Mouse (Mus musculus) forebrain, embryonic 13.5 days (tissue): ENCODE results near the gene Ovol2. TPM values are rescaled to one million over a fixed set of nuclear protein-coding genes. Genes with fewer than 3 reads are reported as not detected.
"Not testable (repeated sequence)": the region's sequence is repeated elsewhere in the genome, so short reads cannot be mapped to it uniquely, and the experiment has no call there.

Source experiments
- ATAC-seq: fragments of 200-750 bp; cut with Nextera tagmentation; 2 replicates; pipeline ENCODE4 v1.8.0; 2017
- H3K27ac ChIP-seq: fragments of 300-500 bp; sonication (generic); 2 replicates; pipeline ENCODE4 v1.5.1; 2015; ENCODE audit warnings: inconsistent platforms, mild to moderate bottlenecking, moderate library complexity
- H3K27me3 ChIP-seq: fragments of 300-500 bp; sonication (generic); 2 replicates; pipeline ENCODE4 v1.6.1; 2015; ENCODE audit warnings: mild to moderate bottlenecking, inconsistent platforms
- H3K36me3 ChIP-seq: fragments of 300-500 bp; sonication (generic); 2 replicates; pipeline ENCODE4 v1.6.1; 2015; ENCODE audit warnings: mild to moderate bottlenecking, inconsistent platforms; ENCODE audit not compliant: poor library complexity, severe bottlenecking
- H3K4me1 ChIP-seq: fragments of 300-500 bp; sonication (generic); 2 replicates; pipeline ENCODE4 v1.6.1; 2015; ENCODE audit warnings: inconsistent platforms
- H3K4me2 ChIP-seq: fragments of 300-500 bp; sonication (generic); 2 replicates; pipeline ENCODE4 v1.6.1; 2015; ENCODE audit warnings: inconsistent platforms, mild to moderate bottlenecking, moderate library complexity
- H3K4me3 ChIP-seq: fragments of 300-500 bp; sonication (generic); 2 replicates; pipeline ENCODE4 v1.5.1; 2015; ENCODE audit warnings: mild to moderate bottlenecking, inconsistent platforms
- H3K9ac ChIP-seq: fragments of 300-500 bp; sonication (generic); 2 replicates; pipeline ENCODE4 v1.6.1; 2015; ENCODE audit warnings: mild to moderate bottlenecking, inconsistent platforms
- H3K9me3 ChIP-seq: fragments of 300-500 bp; sonication (generic); replicated peaks from 2 replicates; pipeline ENCODE4 v1.6.1; 2016; ENCODE audit warnings: inconsistent platforms
- WGBS: fragments of 180-500 bp; shearing (Covaris S2); methylation state at CpG from one replicate; pipeline ENCODE4 v1.1.7; 2015; 5-methylcytosine and 5-hydroxymethylcytosine counted together
- polyA plus RNA-seq: library from polyadenylated mRNA; unstranded; fragments of >200 nt; fragmentation: Nextera tagmentation; extraction: Ambion mirVana; gene quantifications from 2 replicates; pipeline ENCODE4 v1.2.1, GENCODE M21; 2015

The Ovol2 gene
- polyA plus RNA-seq, 1 experiment from 2014 or later, result not detected

DNA sequence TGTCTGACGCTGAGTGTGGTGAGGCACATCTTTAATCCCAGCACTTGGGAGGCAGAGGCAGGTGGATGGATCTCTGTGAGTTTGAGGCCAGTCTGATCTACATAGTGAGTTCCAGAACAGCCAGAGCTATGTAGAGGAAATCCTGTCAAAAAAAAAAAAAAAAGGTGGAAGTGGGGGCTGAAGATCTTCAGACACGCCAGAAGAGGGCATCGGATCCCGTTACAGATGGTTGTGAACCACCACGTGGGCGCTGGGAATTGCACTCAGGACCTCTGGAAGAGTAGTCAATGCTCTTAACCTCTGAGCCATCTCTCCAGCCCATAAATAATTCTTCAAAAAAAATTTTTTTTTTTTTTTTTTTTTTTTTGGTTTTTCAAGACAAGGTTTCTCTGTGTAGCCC lies 6.2 kb upstream of the Ovol2 start:
- not testable (repeated sequence) for H3K9ac ChIP-seq, H3K27ac ChIP-seq, H3K4me2 ChIP-seq, H3K9me3 ChIP-seq, H3K4me3 ChIP-seq, H3K36me3 ChIP-seq, ATAC-seq, H3K4me1 ChIP-seq
- peaks cover 33% of the 10 kb centered on the region for H3K27me3 ChIP-seq
- 75% methylated on average over 6 of the region's 6 CpGs for WGBS

DNA sequence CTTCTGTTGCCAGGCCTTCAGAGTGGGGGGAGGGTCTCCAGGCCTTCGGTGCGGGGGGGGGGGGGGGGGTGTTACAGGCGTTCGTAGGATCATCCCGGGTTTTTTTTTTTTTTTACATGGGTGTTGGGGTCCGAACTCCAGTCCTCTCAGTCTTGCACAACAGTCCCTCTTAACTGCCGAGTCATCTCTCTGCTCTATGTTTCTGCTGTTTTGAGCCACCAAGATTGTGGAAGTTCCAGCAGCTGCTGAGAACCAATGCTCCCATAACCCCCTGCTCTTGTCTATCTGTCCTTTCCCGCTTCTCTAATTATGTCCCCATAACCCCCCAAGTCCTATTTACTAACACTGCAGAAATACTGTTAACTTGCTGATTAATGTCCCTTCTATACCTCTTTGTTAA lies 5.8 kb upstream of the Ovol2 start:
- Histone ChIP-seq H3K27ac (no peak overlapping the region), H3K4me1 (0 out of 2 replicates have a peak, but pooled peaks cover 5% of the 10 kb centered on the region), H3K9ac (no peak overlapping the region), H3K4me3 (no peak overlapping the region), H3K36me3 (no peaks in the 10 kb centered on the region), H3K9me3 (no peaks in the 10 kb centered on the region), H3K4me2 (no peak overlapping the region), H3K27me3 (peaks cover 37% of the 10 kb centered on the region)
- 78% methylated on average over 8 of the region's 8 CpGs for WGBS
- ATAC-seq, result no peak

DNA sequence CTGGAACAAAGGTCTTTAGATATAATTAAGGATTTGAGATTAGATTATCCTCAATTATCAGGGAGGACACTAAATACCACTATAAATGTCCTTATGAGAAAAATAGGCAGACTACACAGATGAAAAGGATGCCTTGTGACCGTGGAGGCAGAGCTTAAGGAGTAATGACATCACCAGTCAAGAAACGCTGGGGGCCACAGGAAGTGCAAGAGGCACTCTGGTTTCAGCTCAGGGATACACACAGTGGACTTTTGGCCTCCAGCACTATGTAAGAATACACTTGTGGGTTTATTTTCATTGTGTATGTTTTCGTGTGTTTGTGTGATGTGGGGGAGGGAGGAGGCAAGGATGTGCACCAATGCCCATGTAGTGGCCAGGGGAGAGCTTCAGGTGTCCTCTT lies 5.3 kb upstream of the Ovol2 start:
- peaks cover 8% of the 10 kb centered on the region; the same call in 1 of the 2 replicates for H3K4me1 ChIP-seq
- no peak overlapping the region for H3K27ac ChIP-seq
- H3K27me3 ChIP-seq, result peaks cover 42% of the 10 kb centered on the region
- H3K36me3 ChIP-seq, result no peaks in the 10 kb centered on the region
- 66% methylated on average over 3 of the region's 3 CpGs for WGBS
- no peak overlapping the region for H3K4me3 ChIP-seq
- no peak for ATAC-seq
- no peak overlapping the region for H3K9ac ChIP-seq
- H3K9me3 ChIP-seq, result no peaks in the 10 kb centered on the region
- H3K4me2 ChIP-seq, result no peak overlapping the region

DNA sequence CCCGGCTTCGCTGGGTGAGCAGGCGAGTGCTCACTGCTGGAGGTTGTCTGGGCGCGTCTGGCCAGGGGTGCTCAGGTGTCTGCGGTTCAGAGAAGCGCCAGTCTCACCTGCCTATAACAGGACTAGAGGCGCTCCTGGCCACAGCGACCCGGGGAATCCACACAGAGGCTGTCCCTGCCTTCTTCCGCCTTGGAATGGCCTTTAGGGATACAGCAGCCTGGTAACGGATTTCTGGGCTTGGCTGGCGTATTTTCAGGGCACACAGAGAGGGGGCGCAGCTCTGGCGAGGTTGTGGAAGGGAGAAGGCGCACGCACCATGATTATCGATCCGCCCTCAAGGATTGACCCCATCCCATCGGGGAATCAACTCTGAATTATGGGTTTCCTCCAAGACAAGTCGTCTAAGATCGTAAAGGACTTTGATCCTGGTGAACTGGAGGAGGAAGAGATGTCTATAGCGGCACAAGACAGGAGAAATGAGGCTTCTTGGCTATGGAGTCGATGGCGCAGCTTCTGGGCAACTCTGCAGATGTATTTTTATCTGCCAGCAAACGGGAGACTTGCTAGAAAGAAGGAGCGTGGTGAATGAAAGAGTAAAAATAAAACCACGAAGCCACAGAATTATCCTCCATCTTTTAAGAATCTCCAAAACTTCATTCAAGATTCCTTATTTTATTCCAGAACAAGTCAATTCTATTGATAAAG lies 1.3 kb upstream of the Ovol2 start:
- Histone ChIP-seq H3K4me3 (peak overlapping the region; percentile 26), H3K27ac (no peak overlapping the region), H3K36me3 (no peaks in the 10 kb centered on the region), H3K9ac (0 out of 2 replicates have a peak overlapping the region, but pooled peaks have one; percentile 4), H3K4me1 (peaks cover 32% of the 10 kb centered on the region), H3K27me3 (peaks cover 81% of the 10 kb centered on the region), H3K4me2 (peak overlapping the region; percentile 49), H3K9me3 (no peaks in the 10 kb centered on the region)
- WGBS, result 7% methylated on average over 28 of the region's 28 CpGs
- ATAC-seq, result 0 out of 2 replicates have a peak, but pooled peaks have one; percentile 19

DNA sequence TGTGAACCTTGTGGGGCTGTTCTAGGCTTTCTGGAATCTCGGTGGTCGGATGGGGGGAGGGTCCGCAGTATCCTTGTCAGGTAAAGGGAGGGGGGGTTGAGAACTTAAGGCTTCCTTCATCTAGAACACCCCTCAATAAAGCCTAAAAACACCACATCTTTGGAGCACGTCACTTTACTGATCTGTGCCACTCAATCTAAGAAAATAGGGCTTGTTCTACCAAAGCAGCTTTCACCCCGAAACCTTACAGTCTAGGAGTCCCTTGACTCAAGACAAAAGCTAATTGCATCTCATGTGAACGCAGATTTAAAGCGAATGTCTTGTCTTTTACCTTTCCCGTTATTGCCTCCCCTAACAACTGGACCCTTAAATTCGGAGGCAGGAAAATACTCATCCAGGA lies 540 bp upstream of the Ovol2 start:
- H3K9me3 ChIP-seq, result no peaks in the 10 kb centered on the region
- H3K4me2 ChIP-seq, result peak overlapping the region; percentile 49; the same call in 1 of the 2 replicates
- H3K4me3 ChIP-seq, result peak overlapping the region; percentile 49
- no peak for ATAC-seq
- no peak overlapping the region for H3K27ac ChIP-seq
- H3K4me1 ChIP-seq, result peaks cover 32% of the 10 kb centered on the region
- no peaks in the 10 kb centered on the region for H3K36me3 ChIP-seq
- peaks cover 88% of the 10 kb centered on the region for H3K27me3 ChIP-seq
- 6% methylated on average over 9 of the region's 9 CpGs for WGBS
- no peak overlapping the region for H3K9ac ChIP-seq

DNA sequence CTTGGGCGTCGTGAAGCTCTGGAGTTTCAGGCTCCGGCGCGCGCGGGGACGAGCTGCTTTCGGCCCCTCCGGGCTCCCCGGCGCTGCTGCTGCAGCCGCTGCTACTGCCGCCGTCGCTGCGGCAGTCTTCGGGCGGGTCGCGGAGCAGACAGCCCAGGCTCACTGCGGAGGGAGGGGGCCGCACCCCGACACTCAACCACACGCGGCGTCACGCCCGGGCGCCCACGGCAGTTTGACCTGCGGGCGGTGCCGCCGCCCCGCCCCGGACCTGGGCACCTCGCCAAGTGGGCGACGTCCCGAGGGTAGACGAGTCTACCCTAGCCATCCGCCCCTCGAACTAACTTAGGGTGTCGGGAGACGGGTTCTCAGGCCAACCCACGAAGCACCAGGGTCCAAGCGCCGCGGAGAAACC lies 980 bp downstream of the Ovol2 start:
- H3K9ac ChIP-seq, result peak overlapping the region; percentile 57
- peak overlapping the region; percentile 91 for H3K4me2 ChIP-seq
- peak overlapping the region; percentile 49 for H3K4me3 ChIP-seq
- H3K4me1 ChIP-seq, result peaks cover 32% of the 10 kb centered on the region
- H3K27me3 ChIP-seq, result peaks cover 89% of the 10 kb centered on the region
- no peak overlapping the region for H3K27ac ChIP-seq
- no peaks in the 10 kb centered on the region for H3K36me3 ChIP-seq
- no peaks in the 10 kb centered on the region for H3K9me3 ChIP-seq
- peak; percentile 57 for ATAC-seq
- WGBS, result under 1% methylated on average over 35 of the region's 50 CpGs

DNA sequence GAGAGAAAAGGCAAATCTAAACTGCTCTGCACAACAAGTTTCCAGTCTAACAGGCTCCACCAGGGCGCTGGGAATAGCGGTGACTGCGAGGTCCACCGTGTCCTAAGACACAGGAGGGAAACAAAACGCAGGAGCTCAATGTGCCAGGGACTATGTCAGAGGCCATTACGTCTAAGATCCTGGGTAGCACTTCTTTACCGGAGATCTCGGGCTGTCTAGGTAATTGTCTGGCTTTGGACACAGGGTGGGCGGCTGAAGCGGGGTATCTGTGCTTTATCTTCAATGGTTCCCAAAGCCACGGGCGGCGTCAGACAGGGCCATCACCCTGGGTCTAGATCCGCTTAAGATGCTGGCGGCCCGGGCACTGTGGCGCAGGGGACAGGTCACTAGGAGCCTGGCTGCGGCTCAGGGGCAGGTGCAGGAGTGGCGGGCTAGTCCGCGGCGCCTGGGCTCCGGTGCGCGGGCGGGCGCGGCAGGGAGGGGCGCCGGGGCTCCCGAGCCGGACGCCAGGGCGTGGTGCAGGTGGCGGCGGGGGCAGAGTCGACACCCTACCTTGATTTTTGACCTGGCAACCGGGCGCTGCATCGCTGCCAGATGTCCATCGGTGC lies 1.5 kb downstream of the Ovol2 start:
- peak; percentile 34; the same call in 1 of the 2 replicates for ATAC-seq
- Histone ChIP-seq H3K27me3 (peaks cover 85% of the 10 kb centered on the region), H3K9ac (peak overlapping the region; percentile 57), H3K4me1 (peaks cover 32% of the 10 kb centered on the region), H3K4me3 (peak overlapping the region; percentile 49), H3K36me3 (no peaks in the 10 kb centered on the region), H3K4me2 (peak overlapping the region; percentile 91), H3K9me3 (no peaks in the 10 kb centered on the region), H3K27ac (no peak overlapping the region)
- 1% methylated on average over 32 of the region's 41 CpGs for WGBS

DNA sequence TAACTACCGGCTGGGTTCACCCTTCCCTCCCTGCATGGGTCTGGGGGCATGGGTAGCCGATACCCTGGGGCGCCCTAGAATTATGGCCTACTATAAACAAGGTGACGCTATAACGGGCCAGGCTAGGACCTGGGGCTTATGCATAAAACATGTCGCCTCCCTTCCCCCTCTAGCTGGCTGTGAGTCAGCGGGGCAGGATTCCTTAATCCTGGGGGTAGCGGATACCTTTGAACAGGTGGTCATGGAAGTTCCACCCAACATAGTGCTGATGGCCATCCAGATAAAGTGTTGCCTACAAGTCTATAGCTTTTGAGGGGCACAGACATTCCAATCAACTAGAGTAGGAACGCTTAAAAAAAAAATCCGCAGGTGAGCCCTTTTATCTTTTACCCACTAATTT lies 2.0 kb downstream of the Ovol2 start:
- no peak overlapping the region for H3K27ac ChIP-seq
- ATAC-seq, result no peak
- peak overlapping the region; percentile 49 for H3K4me3 ChIP-seq
- H3K4me2 ChIP-seq, result 0 out of 2 replicates have a peak overlapping the region, but pooled peaks have one; percentile 91
- WGBS, result 2% methylated on average over 10 of the region's 10 CpGs
- peaks cover 32% of the 10 kb centered on the region for H3K4me1 ChIP-seq
- H3K36me3 ChIP-seq, result no peaks in the 10 kb centered on the region
- no peaks in the 10 kb centered on the region for H3K9me3 ChIP-seq
- peaks cover 80% of the 10 kb centered on the region for H3K27me3 ChIP-seq
- no peak overlapping the region for H3K9ac ChIP-seq

DNA sequence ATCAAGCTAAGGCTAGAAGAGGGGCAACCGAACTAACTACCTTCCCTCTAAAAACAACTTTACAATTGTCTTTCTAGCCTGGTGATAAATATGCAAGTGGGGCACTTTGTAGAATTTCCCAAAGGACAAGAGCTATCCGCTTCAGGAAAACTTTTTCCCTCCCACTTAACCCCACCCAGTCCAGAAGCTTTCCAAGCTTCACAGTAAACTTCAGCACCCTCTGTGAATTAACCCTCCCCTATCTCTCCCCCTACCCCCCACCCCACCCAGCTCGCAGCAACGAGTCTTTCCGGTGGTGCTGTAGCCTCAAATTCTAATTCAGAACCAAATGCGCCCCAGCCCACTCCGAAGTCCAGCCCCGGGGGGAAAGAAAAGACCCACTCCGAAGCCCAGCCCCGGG lies 2.5 kb downstream of the Ovol2 start:
- Histone ChIP-seq H3K27me3 (peaks cover 75% of the 10 kb centered on the region), H3K9ac (no peak overlapping the region), H3K4me1 (peaks cover 32% of the 10 kb centered on the region), H3K4me3 (no peak overlapping the region), H3K36me3 (no peaks in the 10 kb centered on the region), H3K9me3 (no peaks in the 10 kb centered on the region), H3K27ac (no peak overlapping the region), H3K4me2 (no peak overlapping the region)
- 3% methylated on average over 10 of the region's 10 CpGs for WGBS
- no peak for ATAC-seq

DNA sequence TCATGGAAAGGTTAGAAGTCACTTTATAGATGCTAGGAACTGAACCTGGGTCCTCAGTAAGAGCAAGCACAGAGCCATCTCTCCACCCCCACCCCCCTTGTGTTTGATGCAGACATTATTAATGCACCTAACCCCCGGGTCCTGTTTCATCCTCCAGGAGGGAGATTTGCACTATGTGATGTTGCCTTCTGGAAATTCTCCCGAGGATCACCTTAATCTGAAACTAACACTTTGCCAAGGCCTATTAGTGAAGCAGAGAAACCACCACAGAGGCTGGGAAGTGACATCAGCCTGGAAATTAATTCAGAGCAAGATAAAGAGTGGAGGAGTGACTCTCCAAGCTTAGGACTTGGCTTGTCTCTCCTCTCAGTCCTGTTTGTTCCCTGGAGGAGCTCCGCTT lies 7.7 kb downstream of the Ovol2 start:
- Histone ChIP-seq H3K4me3 (no peak overlapping the region), H3K4me1 (no peaks in the 10 kb centered on the region), H3K9me3 (no peaks in the 10 kb centered on the region), H3K27me3 (peaks cover 23% of the 10 kb centered on the region), H3K9ac (no peak overlapping the region), H3K4me2 (no peak overlapping the region), H3K27ac (no peak overlapping the region), H3K36me3 (no peaks in the 10 kb centered on the region)
- no peak for ATAC-seq
- WGBS, result 64% methylated on average over 3 of the region's 3 CpGs

DNA sequence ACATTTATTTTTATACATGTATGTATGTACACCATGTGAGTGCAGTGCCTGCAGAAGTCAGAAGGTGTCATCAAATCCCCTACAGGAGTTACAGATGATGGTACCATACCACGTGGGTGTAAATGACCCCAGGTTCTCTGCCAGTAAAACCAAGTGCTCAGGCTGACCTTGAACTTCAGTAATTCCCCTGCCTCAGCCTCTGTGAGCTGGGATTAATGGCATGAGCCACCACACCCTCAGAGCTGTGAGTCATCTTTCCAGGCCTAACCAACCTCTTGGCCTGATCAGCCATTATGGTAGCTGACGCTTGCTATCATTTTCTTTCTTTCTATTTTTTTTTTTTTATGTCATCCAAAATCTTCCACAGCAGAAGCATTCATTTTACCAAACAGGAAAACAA lies 20.6 kb downstream of the Ovol2 start:
- H3K4me1 ChIP-seq, result no peaks in the 10 kb centered on the region
- H3K36me3 ChIP-seq, result no peaks in the 10 kb centered on the region
- ATAC-seq, result no peak
- H3K9me3 ChIP-seq, result no peaks in the 10 kb centered on the region
- no peak overlapping the region for H3K27ac ChIP-seq
- H3K4me3 ChIP-seq, result no peak overlapping the region
- H3K4me2 ChIP-seq, result no peak overlapping the region
- no peak overlapping the region for H3K9ac ChIP-seq
- 91% methylated on average over 2 of the region's 2 CpGs for WGBS
- H3K27me3 ChIP-seq, result no peaks in the 10 kb centered on the region

DNA sequence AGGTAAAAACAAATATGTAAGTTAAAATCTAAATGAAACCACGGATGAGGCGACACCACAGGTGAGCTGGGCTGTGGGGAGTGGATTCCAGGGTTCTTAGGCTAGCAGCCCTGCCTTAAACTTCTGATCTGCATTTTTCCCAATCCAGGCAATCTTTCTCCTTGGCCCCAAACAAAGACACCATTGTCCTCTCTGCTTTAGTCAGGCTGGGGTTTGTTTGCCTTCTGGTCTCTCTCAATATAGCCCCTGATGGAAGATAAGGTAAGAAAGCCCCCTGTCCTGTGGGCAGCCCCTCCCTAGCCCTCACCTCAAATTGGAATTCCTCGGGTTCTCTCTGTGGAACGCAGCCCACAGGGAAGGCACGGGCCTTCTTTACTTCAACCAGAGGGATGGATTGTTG lies 21.7 kb downstream of the Ovol2 start:
- no peak for ATAC-seq
- no peak overlapping the region for H3K27ac ChIP-seq

More for the DNA sequence above, 21.7 kb downstream of the Ovol2 start:
- Histone ChIP-seq H3K9me3 (no peaks in the 10 kb centered on the region), H3K9ac (no peak overlapping the region), H3K27me3 (no peaks in the 10 kb centered on the region), H3K4me1 (no peaks in the 10 kb centered on the region), H3K4me2 (no peak overlapping the region), H3K36me3 (no peaks in the 10 kb centered on the region), H3K4me3 (no peak overlapping the region)
- 15% methylated on average over 5 of the region's 5 CpGs for WGBS
